Mouse (Mus musculus): ENCODE data around the gene Suv39h2. TPM values are rescaled to one million over a fixed set of nuclear protein-coding genes. Genes with fewer than 3 reads are reported as not detected.
A peak's percentile ranks its signal among the peaks of the same experiment; 100 is the strongest.

Suv39h2 gene
- 1 to 10 TPM; 3.6 to 4.3 TPM for total RNA-seq (2021)
- long read RNA-seq, partial matches to known transcripts, result 0 of 3 reads
- long read RNA-seq, other reads (novel, unspliced or antisense), result 1 of 3 reads

DNA sequence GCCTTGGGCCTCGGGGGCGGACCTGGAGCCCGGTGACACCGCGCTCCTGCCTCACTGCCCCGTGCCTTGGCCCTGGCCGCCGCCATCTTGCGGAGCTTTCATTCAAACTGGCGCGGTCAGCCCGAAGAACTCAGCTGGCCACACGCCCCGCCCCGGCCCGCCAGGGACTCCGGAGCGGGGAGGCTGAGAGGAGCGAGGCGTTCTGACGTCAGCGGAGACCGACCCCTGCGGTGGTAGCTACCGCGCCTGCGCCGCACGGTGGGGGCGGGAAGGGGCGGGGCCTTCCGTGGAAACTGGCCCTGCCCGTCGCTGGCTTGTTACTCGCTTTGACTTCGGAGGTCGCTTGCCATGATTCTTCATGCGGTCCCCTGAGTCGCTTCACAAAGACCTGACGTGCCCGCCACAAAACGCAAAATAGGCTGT is at the start of gene Suv39h2:
TSS of gene Suv39h2 (minus strand) at position 171 of the 423 bp plus-strand sequence.
- peak; percentile 95 to 97 for DNase-seq (ENCODE audit: low spot score in 2 of 2)

DNA sequence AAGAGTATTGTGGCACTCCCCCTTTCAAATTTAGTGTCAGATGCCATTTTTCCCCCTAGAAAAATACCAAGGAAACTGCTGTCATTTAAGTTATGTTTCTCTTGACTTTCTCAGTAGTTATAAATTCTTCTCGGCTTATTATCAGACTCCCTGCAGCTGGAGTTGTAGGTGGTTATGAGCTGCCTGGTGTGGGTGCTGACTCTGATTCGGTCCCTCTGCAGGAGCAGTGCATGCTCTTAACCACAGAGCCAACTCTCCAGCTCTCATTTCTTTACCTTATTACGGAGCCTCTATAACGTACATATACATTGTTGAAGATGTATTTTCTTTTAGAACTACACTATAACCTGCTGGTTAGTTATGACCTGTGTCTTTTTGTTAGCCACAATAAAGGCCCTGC is 47.7 kb upstream of the Suv39h2 start:
- no peak for DNase-seq (ENCODE audit: low spot score in 2 of 2)

DNA sequence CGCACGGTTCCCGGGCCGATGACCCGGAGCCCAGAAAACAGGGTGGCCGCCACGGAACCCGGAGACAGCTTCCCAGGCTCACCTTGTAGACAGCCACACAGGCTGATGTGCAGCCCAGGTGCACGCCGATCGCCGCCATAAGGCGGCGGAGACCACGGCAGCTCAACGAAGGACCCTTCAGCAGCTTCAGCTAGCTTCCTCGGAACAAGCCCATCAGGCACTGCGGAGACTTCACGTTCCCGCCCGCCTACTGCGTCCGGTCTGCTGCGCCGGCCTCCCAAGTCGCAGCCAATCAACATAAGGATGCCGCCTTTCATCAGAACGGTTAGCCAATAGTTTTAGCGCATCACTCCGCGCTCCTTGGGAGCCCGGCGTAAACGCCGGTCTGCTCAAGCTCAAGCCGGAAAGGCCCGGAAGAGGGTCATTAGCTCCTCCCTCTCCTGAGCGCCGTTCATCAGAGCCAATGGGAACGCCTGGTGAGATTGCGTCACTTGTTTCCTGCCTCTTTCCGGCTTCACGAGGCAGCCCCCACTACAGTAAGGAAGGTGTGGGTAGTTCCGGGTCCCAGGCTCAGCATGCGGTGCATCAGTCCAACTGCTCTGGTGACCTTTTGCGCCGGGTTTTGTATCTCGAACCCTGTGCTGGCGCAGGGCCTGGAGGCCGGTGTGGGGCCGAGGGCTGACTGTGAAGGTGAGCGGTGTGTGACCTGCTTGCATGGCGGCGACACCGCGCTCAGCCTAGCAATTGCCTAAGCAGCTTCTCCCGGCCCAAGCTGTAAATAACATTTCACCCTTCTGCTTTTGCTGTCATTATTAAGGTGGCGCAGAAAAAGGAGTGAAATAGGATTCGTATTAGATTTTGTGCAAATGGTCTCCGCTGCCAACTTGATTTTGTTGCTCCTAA is 38.0 kb upstream of the Suv39h2 start, which contains the start of the genes Gm45902, Hspa14 and Cdnf:
TSS of gene Gm45902 (minus strand) at position 239 of the 903 bp plus-strand sequence.
TSS of gene Hspa14 (minus strand) at position 263 of the 903 bp plus-strand sequence.
TSS of gene Cdnf (plus strand) at position 479 of the 903 bp plus-strand sequence.
- peak; percentile 98 for DNase-seq (ENCODE audit: low spot score in 2 of 2)

DNA sequence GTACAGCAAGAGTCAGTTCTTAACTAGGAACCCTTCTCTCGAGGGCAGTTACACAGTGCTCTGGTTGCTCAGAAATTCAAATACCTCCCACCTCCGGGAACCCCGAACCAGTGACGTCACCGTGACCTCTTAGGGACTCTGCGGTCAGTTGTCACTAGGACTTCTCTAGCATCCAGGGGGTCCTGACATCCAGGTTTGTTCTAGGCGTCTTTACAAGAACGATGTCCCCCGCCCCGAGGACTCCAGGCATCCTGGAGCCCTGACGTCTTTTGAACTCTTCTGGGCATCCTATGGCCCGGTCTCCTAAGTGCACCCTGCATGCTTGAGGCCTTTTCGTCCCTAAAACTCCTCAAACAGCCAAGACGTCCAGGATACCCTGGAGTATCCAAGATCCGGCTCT is 37.2 kb upstream of the Suv39h2 start:
- DNase-seq (ENCODE audit: low spot score in 2 of 2), result no peak

DNA sequence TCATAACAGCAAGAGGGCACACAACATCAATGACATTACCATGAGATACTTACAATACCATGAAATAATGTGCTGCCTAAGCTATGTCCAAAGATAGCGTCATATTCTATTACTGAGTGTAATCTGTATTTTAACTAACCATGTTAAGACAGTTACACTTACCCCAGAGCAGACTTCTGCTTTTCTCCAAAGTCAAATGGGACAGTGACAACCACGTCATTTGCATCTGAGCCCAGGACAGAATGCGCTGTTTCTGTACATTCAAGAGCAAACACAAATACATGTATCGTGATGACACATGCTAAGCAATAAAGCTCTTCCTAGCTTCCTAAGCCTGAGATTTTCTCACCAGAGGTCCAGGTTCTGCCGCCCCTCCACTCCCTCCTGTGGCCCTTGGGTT is 26.1 kb upstream of the Suv39h2 start:
- no peak for DNase-seq (ENCODE audit: low spot score in 2 of 2)

DNA sequence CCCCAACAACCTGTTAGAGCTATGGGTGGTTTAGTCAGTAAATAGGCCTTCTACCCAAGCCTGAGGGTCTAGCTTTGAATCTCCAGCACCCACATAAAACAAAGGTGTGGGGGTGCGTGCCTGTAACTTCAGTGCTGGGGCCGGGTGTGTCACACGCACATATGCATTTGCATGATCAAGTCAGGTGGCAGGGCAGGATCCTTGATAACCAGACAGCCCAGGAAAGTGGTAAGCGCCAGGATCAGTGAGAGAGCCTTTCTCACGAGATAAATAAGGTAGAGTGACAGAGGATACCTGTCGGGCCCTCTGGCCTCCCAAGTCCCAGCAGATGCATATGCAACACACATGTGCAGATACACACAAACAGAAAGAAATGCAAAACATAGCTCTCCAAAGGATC is 24.7 kb upstream of the Suv39h2 start:
- no peak for DNase-seq (ENCODE audit: low spot score in 2 of 2)

DNA sequence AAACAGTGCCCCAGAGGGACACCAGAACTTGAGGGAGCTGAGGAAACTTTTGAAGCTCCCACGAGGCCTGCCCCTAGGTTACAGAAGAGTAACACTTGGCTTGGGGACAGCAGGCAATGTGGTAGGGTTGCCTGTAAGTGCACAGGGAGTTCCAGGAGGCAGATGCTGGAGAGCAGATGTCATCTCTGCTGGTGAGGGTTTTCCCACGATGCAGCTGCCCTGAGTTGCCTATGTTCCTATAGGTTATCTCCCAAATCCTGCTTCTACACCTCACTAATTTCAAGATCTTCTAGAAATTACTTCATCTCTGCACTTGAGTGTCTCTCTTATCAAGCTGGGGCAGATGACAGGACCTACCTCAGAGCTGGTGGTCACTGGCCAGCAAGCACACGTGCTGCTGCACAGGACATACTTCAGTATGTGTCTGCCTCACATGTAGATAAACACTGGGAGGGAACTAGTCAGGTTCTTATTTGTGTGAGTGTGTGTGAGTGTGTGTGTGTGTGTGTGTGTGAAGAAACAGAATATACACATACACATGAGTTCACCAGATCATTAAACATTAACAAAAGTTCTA is 19.1 kb upstream of the Suv39h2 start:
- no peak for DNase-seq (ENCODE audit: low spot score in 2 of 2)

DNA sequence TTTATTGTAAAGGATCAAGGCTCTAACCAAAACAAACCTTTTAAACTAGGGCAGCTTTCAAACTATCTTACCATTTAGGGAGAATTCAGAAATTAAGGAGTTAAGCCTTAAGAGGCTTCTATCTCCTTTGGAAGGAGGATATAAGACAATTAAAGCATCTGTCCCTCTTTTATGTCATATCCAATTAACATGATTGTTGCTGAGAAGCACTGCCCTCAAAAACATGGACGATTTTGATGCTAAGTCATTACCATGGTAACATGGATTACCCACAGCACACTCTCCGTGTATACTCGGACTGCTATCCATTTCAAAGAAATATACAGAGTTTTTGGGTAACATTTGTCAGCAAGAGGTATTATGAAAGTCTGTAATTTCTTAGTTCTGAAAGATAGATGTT is 15.0 kb upstream of the Suv39h2 start:
- no peak for DNase-seq (ENCODE audit: low spot score in 2 of 2)

DNA sequence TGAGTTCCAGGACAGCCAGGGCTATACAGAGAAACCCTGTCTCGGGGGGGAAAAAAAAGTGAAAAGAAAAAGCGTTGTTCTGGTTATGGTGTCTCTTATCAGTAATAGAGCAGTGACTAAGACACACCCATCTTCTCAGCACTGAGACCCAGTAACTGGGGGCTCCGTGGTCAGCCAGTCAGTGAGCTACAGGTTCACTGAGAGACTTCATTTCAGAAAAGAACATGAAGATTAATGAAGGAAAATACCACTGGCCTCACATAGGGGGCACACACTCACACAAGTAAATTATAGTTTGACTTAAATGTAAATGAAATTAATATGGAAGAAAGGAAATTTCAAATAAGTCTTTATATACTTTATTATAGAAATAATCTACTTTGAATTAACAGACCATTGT is 5.4 kb upstream of the Suv39h2 start:
- no peak for DNase-seq (ENCODE audit: low spot score in 2 of 2)

DNA sequence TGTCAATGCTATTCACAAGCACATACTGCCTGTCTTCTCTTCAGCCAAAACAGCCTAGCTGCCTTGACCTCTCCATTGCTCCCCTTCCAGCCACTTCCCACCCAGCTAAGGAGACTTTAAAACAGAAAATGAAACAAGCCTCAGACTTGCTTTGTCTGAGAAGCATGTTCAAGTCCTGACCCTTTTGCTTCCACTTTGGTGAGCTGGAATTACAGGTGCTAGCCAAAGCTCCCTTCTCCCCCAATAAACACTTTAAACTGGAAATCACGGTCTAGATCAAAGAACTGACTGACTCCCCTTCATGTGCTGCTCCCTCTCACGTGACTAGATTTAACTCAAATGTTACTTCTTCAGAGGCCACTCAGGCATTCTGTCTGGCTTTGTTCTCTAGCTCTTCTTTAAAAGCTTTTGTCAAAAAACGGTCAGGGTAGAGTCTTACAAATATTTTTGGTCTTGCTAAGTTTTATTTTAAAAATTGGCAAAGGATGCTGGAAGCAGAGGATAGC is 968 bp upstream of the Suv39h2 start:
- no peak for DNase-seq (ENCODE audit: low spot score in 2 of 2)

DNA sequence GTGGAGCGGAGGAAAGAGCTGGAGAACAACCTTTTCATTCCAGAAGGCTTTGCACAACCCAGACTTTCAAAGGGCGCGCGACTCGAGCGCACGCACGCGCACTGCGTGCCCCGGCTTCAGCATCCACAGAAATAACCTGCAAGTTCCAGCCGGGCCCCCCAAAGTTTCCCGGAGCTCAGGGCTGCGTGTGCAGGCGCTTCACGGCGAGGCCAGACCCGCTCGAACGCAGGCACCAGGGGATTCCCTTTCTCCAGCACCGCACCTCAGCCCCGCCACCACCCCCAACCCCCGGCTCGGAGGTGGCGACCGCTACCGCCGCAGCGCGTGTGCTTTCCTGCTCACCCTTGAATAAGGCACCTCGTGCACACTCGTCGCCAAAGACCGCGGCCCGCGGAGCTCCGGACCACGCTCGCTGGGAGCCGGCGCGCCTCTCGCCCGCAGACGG is 448 bp downstream of the Suv39h2 start:
- DNase-seq (ENCODE audit: low spot score in 2 of 2), result peak; percentile 33 to 65

DNA sequence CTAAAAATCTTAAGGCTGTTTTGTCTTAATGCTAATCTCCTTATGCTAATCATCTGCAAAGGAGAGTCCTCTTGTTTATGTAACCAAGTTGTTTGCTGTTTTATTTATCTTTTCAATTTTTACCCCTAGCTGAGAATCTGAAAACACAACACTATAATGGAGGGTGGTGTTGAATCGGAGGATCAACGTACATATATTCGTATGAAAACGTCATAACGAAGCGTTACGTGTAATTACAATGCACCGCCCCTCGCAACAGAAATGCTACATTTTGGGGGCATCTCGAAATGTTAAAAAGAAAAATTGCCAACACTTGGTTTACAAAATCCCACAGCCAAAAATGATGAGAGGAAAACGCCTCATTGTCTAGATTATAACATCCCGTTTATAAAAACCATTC is 940 bp downstream of the Suv39h2 start:
- DNase-seq (ENCODE audit: low spot score in 2 of 2), result no peak

DNA sequence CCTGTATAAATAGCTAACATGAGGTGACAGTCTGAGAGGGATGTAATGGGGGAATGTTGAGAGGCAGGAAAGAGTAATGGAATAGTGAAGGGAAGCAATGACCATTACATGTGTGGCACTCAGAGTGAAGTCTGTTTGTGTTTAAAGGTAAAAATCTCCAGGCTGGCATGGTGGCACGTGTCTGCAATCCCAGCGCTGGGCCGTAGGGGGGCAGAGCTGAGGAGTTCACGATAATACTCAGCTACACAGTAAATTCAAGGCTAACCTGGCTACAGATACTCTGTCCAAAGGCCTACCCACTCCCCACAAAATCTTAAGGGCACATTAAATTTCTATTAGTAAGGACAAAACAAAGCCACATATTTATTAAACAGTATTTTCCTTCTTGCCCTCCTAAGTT is 18.2 kb downstream of the Suv39h2 start:
- no peak for DNase-seq (ENCODE audit: low spot score in 2 of 2)

DNA sequence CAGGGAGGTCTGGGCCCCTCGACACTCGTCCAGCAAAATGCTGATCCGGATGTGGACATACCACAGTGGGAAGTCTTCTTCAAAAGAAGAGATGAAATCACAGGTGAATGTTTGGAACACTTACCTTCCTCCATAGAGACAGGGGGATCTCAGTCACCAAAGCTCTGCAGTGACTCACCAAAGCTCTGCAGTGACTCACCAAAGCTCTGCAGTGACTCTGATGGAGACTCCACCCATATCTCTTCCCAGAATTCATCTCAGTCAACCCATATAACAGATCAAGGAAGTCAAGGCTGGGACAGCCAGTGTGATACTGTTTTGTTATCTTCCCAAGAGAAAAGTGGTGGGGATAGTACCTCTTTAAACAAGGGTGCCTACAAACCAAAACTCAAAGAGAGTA is 21.7 kb downstream of the Suv39h2 start:
- no peak for DNase-seq (ENCODE audit: low spot score in 2 of 2)

DNA sequence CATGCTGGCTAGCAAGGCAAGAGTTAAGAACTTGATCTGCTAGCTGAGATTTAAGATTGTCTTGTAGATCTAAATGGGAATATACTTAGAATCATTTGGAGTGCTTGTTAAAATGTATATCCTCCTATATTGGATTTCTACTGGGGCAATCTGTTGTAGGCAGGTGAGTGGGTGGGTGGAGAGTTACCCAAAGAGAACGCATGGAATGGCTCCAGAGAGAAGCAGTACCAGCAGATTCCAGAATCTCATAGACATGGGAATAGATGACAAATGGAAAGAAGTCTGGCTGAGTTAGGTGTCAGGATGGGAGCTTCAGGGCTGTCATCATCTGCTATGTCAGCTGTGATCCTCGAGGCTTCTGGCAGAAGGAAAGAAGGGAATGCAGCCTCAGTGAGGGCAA is 25.4 kb downstream of the Suv39h2 start:
- DNase-seq (ENCODE audit: low spot score in 2 of 2), result peak in 1 of 2 experiments; percentile 55

DNA sequence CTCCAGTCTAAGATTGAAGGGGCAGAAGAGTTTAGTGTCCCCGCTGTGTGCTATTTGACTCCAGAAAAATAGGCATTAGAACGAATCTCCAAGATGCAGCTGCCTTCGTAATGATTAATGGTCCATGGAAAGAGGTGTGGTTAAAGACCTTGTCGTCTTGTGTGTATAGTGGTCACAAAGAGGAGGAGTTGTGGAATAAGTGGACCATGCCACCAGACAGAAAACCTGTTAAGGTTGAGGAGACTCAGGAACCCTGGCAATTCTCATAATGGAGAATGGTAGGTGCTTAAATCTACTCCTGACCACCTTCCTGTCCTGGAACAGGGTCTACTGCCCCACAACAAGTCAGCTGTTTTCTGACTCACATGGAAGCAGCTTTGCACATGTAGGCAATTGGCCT is 28.8 kb downstream of the Suv39h2 start:
- DNase-seq (ENCODE audit: low spot score in 2 of 2), result no peak

DNA sequence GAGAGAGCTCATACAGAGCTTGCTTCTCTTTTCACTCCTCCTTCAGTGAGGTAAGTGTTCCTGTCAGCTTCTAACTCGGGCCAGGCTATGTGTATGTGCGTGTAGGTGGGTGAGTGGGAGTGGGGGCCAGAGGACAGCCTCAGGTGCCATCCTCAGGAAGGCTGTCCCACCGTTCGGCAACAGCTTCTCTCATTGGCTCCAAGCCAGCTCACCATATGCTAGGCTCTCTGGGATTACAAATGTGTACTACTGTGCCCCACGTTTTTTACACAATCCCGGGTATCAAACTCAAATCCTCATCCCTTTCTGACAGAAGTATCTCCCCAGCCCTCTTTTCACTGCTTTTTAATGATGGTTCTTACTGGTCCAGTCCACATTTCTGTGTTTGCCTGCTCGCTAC is 30.6 kb downstream of the Suv39h2 start:
- DNase-seq (ENCODE audit: low spot score in 2 of 2), result peak; percentile 30 to 71

DNA sequence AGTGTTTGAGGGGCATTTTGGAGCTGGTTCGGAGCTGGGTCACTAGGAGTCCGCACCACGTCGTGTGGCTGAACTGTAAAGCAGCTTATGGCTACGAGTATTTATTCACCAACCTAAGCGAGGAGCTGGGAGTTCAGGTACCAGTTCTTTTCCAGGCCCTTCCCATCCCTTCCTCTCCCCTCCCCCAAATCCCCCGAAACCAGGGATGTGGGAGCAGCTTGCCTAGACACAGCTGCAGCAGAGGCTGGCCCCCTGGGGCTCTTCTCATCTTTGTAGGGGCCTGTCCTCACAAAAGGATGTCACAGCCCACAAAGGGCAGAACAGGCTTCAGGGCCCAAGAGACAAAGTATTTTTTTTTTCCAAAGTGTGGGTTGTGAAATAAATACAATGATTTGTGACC is 36.9 kb downstream of the Suv39h2 start:
- no peak for DNase-seq (ENCODE audit: low spot score in 2 of 2)

DNA sequence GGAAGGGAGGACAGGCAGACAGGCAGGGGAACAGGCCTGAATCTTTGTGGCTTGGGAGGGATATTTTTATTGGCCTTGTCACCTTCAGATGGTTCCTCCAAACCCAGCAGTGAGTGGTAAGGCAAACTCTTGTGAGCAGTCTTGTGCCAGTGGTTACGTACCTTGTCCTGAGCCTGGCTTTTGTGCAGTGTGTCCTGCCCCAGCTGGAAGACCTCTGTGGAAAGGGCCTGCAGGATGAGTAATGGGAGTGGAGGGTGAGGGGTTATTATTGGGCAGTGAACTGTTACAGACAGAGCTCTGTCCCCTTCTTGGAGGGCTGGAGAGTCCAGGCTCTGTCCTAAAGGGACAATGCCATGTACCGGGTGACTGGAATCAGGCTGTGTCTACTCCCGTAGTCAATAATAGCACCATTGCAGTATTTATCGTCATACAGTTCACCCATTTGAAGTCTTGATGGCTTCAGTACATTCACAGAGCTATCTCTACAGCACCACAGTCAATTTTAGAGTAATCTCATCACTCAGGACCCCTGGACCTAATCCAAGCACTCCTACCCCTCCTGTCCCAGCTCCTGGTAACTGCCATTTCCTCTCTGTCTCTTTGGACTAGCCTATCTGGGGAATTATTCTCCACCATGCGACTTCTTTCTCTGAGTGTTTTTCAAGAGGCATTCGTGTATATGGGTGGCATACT is 39.3 kb downstream of the Suv39h2 start:
- no peak for DNase-seq (ENCODE audit: low spot score in 2 of 2)

DNA sequence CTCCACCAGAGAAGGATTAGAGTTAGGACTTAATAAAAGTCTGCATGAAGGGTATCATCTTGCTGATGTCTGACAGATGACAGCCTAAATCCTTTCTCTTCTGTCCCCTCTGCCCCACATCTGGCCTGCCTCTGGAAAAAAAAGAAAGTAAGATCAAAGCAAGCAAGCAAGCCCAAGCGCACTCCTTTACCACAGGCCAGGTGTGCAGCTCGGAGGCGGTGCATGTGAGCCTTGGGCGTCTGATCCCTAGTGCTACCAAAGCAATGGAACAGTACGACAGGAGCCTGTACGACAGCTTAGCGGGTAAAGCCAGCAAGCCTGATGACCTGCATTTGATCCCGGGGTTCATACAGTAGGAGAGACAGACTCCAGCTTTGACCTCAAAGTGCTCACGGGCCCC is 43.9 kb downstream of the Suv39h2 start:
- DNase-seq (ENCODE audit: low spot score in 2 of 2), result no peak

DNA sequence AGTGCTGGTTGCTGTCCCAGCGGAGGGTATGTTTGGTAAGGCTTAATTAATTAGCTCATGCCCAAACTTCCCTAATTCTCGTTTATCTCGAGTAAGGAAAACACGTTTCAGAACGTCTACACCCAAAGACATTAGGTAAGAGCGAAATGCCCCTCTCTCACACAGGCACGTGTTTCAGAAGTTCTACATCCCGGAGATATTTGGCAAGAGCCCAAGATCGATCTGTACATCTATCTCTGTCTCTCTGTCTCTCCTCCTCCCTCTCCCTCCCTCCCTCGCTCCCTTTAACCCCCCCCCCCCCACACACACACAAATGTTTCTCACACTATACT is 50.3 kb downstream of the Suv39h2 start:
- no peak for DNase-seq (ENCODE audit: low spot score in 2 of 2)
